Mouse (Mus musculus): ENCODE results near the gene Kalrn. TPM values are rescaled to one million over a fixed set of nuclear protein-coding genes. Genes with fewer than 3 reads are reported as not detected.

The Kalrn gene
- polyA plus RNA-seq, 2 experiments, result 8.8 to 11.7 TPM

DNA sequence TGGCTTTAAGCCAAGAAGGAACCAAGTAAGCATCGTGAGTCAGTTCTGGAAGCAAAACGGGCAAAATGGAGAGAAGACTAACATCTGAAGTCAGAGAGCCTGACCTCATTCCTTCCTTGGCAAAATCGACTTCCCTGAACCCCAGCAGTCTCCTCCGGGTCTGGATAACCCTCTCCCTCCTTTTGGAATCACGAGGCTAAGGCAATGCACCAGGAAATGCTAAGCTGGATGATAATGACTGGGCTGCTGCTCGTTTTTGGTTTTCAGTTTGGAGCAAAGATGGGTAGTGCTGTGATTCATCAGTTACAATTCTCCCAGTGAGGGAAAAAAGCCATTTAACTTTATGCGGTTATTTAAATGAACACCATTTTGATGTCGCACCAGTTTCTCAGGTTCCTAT lies 344.0 kb downstream of the Kalrn start:
- Histone ChIP-seq H3K4me3 (replicated peaks; ENCODE audit: low read length) (no peak overlapping the region), H3K36me3 (ENCODE audit: control insufficient read depth, insufficient read depth, low read length) (peaks cover 6% of the 10 kb centered on the region; the same call in 1 of the 2 replicates), H3K27me3 (ENCODE audit: control insufficient read depth, insufficient read depth, low read length) (no peaks in the 10 kb centered on the region), H3K27ac (replicated peaks; ENCODE audit: low read depth, low read length) (no peak overlapping the region), H3K4me1 (ENCODE audit: control insufficient read depth, insufficient read depth, low read length) (0 out of 2 replicates have a peak, but pooled peaks cover 7% of the 10 kb centered on the region), H3K9me3 (ENCODE audit: control insufficient read depth, low read length) (no peaks in the 10 kb centered on the region), H3K4me2 (replicated peaks; ENCODE audit: low read depth, low read length, severe bottlenecking) (no peak overlapping the region), H3K9ac (ENCODE audit: low read depth, low read length, severe bottlenecking) (no peak overlapping the region)
- DNase-seq (ENCODE audit: low spot score) (no peak), ATAC-seq (ENCODE audit: low FRiP score, low read depth) (no peak)
- 52% methylated on average over 8 of the region's 8 CpGs for WGBS
- no peak for TF ChIP-seq POLR2A (IDR thresholded peaks at IDR 0.05; ENCODE audit: borderline replicate concordance, extremely low read depth, insufficient read depth, insufficient read length)

DNA sequence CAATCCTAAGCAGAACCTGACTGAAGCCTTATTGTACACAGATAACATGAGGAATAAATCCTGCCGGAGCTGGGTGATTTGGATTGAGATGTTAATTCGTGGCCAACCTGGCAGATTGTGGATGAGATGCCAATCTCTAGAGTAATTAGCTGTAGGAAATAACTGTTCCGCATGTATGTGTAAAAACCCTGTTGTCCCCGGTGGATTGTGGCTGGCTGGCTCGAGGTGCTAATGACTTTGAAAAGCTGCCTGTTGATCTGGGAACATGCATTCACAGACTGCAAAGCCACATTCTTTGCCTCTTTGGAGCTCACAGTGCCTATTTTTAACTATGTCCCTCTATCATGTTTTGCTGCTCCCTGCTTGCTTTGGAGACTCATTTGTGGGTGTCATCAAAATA lies 344.7 kb downstream of the Kalrn start:
- peaks cover 3% of the 10 kb centered on the region; the same call in 1 of the 2 replicates for H3K36me3 ChIP-seq (ENCODE audit: control insufficient read depth, insufficient read depth, low read length)
- no peak for TF ChIP-seq POLR2A (IDR thresholded peaks at IDR 0.05; ENCODE audit: borderline replicate concordance, extremely low read depth, insufficient read depth, insufficient read length)
- H3K4me2 ChIP-seq (replicated peaks; ENCODE audit: low read depth, low read length, severe bottlenecking), result no peak overlapping the region
- H3K9ac ChIP-seq (ENCODE audit: low read depth, low read length, severe bottlenecking), result no peak overlapping the region
- H3K27ac ChIP-seq (replicated peaks; ENCODE audit: low read depth, low read length), result no peak overlapping the region
- H3K27me3 ChIP-seq (ENCODE audit: control insufficient read depth, insufficient read depth, low read length), result no peaks in the 10 kb centered on the region
- no peak for DNase-seq (ENCODE audit: low spot score)
- no peaks in the 10 kb centered on the region for H3K9me3 ChIP-seq (ENCODE audit: control insufficient read depth, low read length)
- H3K4me1 ChIP-seq (ENCODE audit: control insufficient read depth, insufficient read depth, low read length), result 0 out of 2 replicates have a peak, but pooled peaks cover 7% of the 10 kb centered on the region
- no peak for ATAC-seq (ENCODE audit: low FRiP score, low read depth)
- 34% methylated on average over 5 of the region's 5 CpGs for WGBS
- no peak overlapping the region for H3K4me3 ChIP-seq (replicated peaks; ENCODE audit: low read length)

DNA sequence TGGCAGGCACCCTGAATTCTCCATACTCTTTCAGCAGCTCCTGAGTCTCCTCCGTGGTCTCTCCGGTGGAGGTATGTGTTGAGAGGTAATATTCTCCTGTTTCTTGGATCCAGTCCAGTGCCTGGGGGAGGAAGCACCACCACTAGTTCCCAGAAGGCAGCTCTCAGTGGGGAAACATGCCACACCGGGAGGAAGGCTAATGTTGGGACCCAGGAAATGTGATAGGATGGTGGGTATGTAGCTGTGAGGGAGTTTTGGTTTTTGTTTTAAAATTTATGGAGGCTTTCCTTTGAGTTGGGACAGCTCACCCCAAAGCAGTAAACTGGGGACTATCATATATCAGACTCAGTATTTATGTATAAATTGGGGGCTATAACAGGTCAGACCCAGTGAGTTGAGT lies 361.2 kb downstream of the Kalrn start:
- 55% methylated on average over 3 of the region's 3 CpGs for WGBS
- Histone ChIP-seq H3K4me3 (replicated peaks; ENCODE audit: low read length) (no peak overlapping the region), H3K27ac (replicated peaks; ENCODE audit: low read depth, low read length) (no peak overlapping the region), H3K9ac (ENCODE audit: low read depth, low read length, severe bottlenecking) (no peak overlapping the region), H3K36me3 (ENCODE audit: control insufficient read depth, insufficient read depth, low read length) (peaks cover 22% of the 10 kb centered on the region), H3K4me1 (ENCODE audit: control insufficient read depth, insufficient read depth, low read length) (no peaks in the 10 kb centered on the region), H3K27me3 (ENCODE audit: control insufficient read depth, insufficient read depth, low read length) (no peaks in the 10 kb centered on the region), H3K9me3 (ENCODE audit: control insufficient read depth, low read length) (no peaks in the 10 kb centered on the region), H3K4me2 (replicated peaks; ENCODE audit: low read depth, low read length, severe bottlenecking) (no peak overlapping the region)
- ATAC-seq (ENCODE audit: low FRiP score, low read depth), result no peak
- DNase-seq (ENCODE audit: low spot score), result no peak
- no peak for TF ChIP-seq POLR2A (IDR thresholded peaks at IDR 0.05; ENCODE audit: borderline replicate concordance, extremely low read depth, insufficient read depth, insufficient read length)

DNA sequence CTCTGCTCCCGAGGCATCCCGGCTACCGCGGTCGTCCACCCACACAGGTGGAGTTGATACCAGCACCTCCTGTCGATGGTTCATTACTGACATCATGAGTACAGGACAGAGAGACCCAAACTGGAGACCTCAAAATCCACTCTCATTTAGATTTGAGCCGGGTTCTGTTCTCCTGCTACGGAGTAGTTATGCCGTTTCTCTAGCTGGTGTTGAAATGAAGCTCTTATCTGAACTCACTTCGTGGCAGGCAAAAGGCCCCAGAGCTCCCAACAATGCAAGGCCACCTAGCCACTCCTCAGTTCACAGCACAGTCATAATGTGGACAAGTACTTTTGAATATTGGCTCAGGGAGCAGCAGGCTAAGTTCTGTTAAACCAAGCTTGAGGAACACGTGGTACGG lies 362.1 kb downstream of the Kalrn start:
- Histone ChIP-seq H3K4me1 (ENCODE audit: control insufficient read depth, insufficient read depth, low read length) (no peaks in the 10 kb centered on the region), H3K9me3 (ENCODE audit: control insufficient read depth, low read length) (no peaks in the 10 kb centered on the region), H3K4me3 (replicated peaks; ENCODE audit: low read length) (no peak overlapping the region), H3K27me3 (ENCODE audit: control insufficient read depth, insufficient read depth, low read length) (no peaks in the 10 kb centered on the region), H3K36me3 (ENCODE audit: control insufficient read depth, insufficient read depth, low read length) (peaks cover 19% of the 10 kb centered on the region), H3K27ac (replicated peaks; ENCODE audit: low read depth, low read length) (no peak overlapping the region), H3K4me2 (replicated peaks; ENCODE audit: low read depth, low read length, severe bottlenecking) (no peak overlapping the region), H3K9ac (ENCODE audit: low read depth, low read length, severe bottlenecking) (no peak overlapping the region)
- DNase-seq (ENCODE audit: low spot score) (no peak), ATAC-seq (ENCODE audit: low FRiP score, low read depth) (no peak)
- WGBS, result 80% methylated on average over 12 of the region's 12 CpGs
- TF ChIP-seq POLR2A (IDR thresholded peaks at IDR 0.05; ENCODE audit: borderline replicate concordance, extremely low read depth, insufficient read depth, insufficient read length), result no peak

DNA sequence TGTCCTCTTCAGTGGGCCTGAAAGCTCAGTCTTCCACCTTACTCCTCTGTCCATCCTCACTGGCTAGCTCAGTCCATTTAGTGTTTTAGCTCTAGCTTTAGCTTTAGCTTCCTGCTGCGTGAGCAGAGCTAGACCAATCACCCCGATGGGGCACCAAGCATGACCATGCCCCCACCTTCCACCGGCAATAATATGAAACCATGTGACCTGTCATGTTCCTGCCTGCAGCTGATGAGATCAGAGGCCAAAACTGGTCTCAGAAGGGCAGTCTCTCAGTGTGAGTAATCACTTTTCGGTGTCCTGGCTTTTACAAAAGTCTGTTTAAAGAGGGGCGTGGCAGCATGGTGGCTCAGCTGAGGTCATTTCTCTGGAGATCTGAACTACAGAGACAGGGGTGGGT lies 364.6 kb downstream of the Kalrn start:
- peaks cover 17% of the 10 kb centered on the region for H3K36me3 ChIP-seq (ENCODE audit: control insufficient read depth, insufficient read depth, low read length)
- DNase-seq (ENCODE audit: low spot score) (no peak), ATAC-seq (ENCODE audit: low FRiP score, low read depth) (no peak)
- no peak overlapping the region for H3K9ac ChIP-seq (ENCODE audit: low read depth, low read length, severe bottlenecking)
- no peak for TF ChIP-seq POLR2A (IDR thresholded peaks at IDR 0.05; ENCODE audit: borderline replicate concordance, extremely low read depth, insufficient read depth, insufficient read length)
- no peaks in the 10 kb centered on the region for H3K9me3 ChIP-seq (ENCODE audit: control insufficient read depth, low read length)
- no peak overlapping the region for H3K4me3 ChIP-seq (replicated peaks; ENCODE audit: low read length)
- no peaks in the 10 kb centered on the region for H3K4me1 ChIP-seq (ENCODE audit: control insufficient read depth, insufficient read depth, low read length)
- no peak overlapping the region for H3K4me2 ChIP-seq (replicated peaks; ENCODE audit: low read depth, low read length, severe bottlenecking)
- H3K27me3 ChIP-seq (ENCODE audit: control insufficient read depth, insufficient read depth, low read length), result no peaks in the 10 kb centered on the region
- 77% methylated on average over 5 of the region's 5 CpGs for WGBS
- H3K27ac ChIP-seq (replicated peaks; ENCODE audit: low read depth, low read length), result no peak overlapping the region

DNA sequence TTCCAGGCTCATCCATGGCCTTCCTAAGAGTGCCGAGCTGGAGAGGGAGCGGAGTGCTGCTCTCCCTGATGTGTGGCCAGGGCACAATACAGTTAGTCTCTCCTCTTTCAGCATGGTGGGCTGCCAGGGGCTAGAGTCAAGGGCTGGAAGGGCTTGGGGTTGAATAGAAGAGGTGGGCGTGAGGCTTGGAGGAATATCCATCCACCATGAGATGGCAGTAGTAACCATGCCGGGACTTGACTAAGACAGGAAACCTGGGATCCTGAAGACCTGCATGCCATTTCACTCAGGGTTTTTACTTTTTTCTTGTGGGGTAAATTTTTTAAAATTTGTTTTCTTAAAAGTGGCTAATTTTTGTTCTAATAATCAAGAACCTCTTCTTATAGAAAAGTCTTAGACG lies 365.4 kb downstream of the Kalrn start:
- no peaks in the 10 kb centered on the region for H3K4me1 ChIP-seq (ENCODE audit: control insufficient read depth, insufficient read depth, low read length)
- 93% methylated on average over 5 of the region's 5 CpGs for WGBS
- ATAC-seq (ENCODE audit: low FRiP score, low read depth) (no peak), DNase-seq (ENCODE audit: low spot score) (no peak)
- H3K27ac ChIP-seq (replicated peaks; ENCODE audit: low read depth, low read length), result no peak overlapping the region
- peaks cover 22% of the 10 kb centered on the region for H3K36me3 ChIP-seq (ENCODE audit: control insufficient read depth, insufficient read depth, low read length)
- H3K4me2 ChIP-seq (replicated peaks; ENCODE audit: low read depth, low read length, severe bottlenecking), result no peak overlapping the region
- TF ChIP-seq POLR2A (IDR thresholded peaks at IDR 0.05; ENCODE audit: borderline replicate concordance, extremely low read depth, insufficient read depth, insufficient read length), result no peak
- H3K9me3 ChIP-seq (ENCODE audit: control insufficient read depth, low read length), result no peaks in the 10 kb centered on the region
- H3K9ac ChIP-seq (ENCODE audit: low read depth, low read length, severe bottlenecking), result no peak overlapping the region
- H3K27me3 ChIP-seq (ENCODE audit: control insufficient read depth, insufficient read depth, low read length), result no peaks in the 10 kb centered on the region
- H3K4me3 ChIP-seq (replicated peaks; ENCODE audit: low read length), result no peak overlapping the region

Measured in limb, embryonic 14.5 days (tissue).